Mouse (Mus musculus): ENCODE results near the gene Prl7d1. TPM values are rescaled to one million over a fixed set of nuclear protein-coding genes. Genes with fewer than 3 reads are reported as not detected.

Gene Prl7d1
- not detected for polyA plus RNA-seq (2014; fragmentation: Illumina TruSeq; extraction: RNeasy Lipid Tissue Mini Kit (QIAGEN cat#74804); ENCODE audit: low read depth, low replicate concordance)

GRCm38 (mm10) chr13:27716636-27717035 lies at the start of gene Prl7d1:
TSS of gene Prl7d1 (minus strand) at chr13:27716736.

DNA sequence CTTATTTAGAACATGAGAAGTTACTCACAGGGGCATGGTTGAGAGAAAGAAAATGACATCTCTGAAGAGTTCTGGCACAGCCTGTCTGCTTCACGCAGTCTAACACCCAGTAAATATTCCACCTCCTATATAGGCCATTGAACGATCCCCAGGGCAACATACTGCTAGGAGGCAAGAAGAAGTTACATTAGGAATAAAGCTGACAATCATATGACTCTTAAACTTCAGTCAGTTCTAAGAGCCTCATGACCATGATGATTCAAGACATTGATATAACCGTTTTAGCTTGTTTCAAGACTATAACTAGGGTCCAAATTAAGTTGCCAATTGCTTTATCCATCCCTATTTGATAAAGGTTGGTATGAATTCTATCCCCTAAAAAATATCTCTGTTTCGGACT lies 48.6 kb downstream of the Prl7d1 start, which contains the start of gene Prl7a2:
Gene Prl7a2 (minus strand): TSS at position 101 of the 400 bp plus-strand sequence.

Other genes starting within 250 kb of the Prl7d1 start
- not detected for gene Prl8a8, start 203.5 kb downstream of the Prl7d1 start, polyA plus RNA-seq (2014; fragmentation: Illumina TruSeq; extraction: RNeasy Lipid Tissue Mini Kit (QIAGEN cat#74804); ENCODE audit: low read depth, low replicate concordance)
- not detected for gene Prl8a9, start 152.1 kb downstream of the Prl7d1 start, polyA plus RNA-seq (2014; fragmentation: Illumina TruSeq; extraction: RNeasy Lipid Tissue Mini Kit (QIAGEN cat#74804); ENCODE audit: low read depth, low replicate concordance)
- gene Prl8a1, start 134.6 kb downstream of the Prl7d1 start, polyA plus RNA-seq (2014; fragmentation: Illumina TruSeq; extraction: RNeasy Lipid Tissue Mini Kit (QIAGEN cat#74804); ENCODE audit: low read depth, low replicate concordance), result not detected
- gene Prl7b1, start 106.2 kb downstream of the Prl7d1 start, polyA plus RNA-seq (2014; fragmentation: Illumina TruSeq; extraction: RNeasy Lipid Tissue Mini Kit (QIAGEN cat#74804); ENCODE audit: low read depth, low replicate concordance), result not detected
- not detected for gene Prl7a1, start 74.2 kb downstream of the Prl7d1 start, polyA plus RNA-seq (2014; fragmentation: Illumina TruSeq; extraction: RNeasy Lipid Tissue Mini Kit (QIAGEN cat#74804); ENCODE audit: low read depth, low replicate concordance)
- gene Prl7a2, start 48.7 kb downstream of the Prl7d1 start, polyA plus RNA-seq (2014; fragmentation: Illumina TruSeq; extraction: RNeasy Lipid Tissue Mini Kit (QIAGEN cat#74804); ENCODE audit: low read depth, low replicate concordance), result not detected
- gene Prl7c1, start 64.1 kb upstream of the Prl7d1 start, polyA plus RNA-seq (2014; fragmentation: Illumina TruSeq; extraction: RNeasy Lipid Tissue Mini Kit (QIAGEN cat#74804); ENCODE audit: low read depth, low replicate concordance), result not detected
- gene Prl2a1, start 84.9 kb upstream of the Prl7d1 start, polyA plus RNA-seq (2014; fragmentation: Illumina TruSeq; extraction: RNeasy Lipid Tissue Mini Kit (QIAGEN cat#74804); ENCODE audit: low read depth, low replicate concordance), result not detected
- gene Prl2c1, start 132.6 kb upstream of the Prl7d1 start, polyA plus RNA-seq (2014; fragmentation: Illumina TruSeq; extraction: RNeasy Lipid Tissue Mini Kit (QIAGEN cat#74804); ENCODE audit: low read depth, low replicate concordance), result not detected

Data from adrenal gland, adult 10 weeks (tissue).